Mouse (Mus musculus) stomach, postnatal 0 days (tissue): ENCODE results near the gene Kdm2b. TPM values are rescaled to one million over a fixed set of nuclear protein-coding genes. Genes with fewer than 3 reads are reported as not detected.

Experiments used
- ATAC-seq: fragments of 200-750 bp; cut with Nextera tagmentation; 2 replicates; pipeline ENCODE4 v1.8.0; 2017; ENCODE audit not compliant: low FRiP score, low TSS enrichment
- DNase-seq: peaks from one replicate; pipeline ENCODE4 v3.0.0-alpha.2; 2016; ENCODE audit warnings: low spot score
- H3K27ac ChIP-seq: fragments of 300-500 bp; sonication (generic); replicated peaks from 2 replicates; pipeline ENCODE4 v1.5.1; 2014; ENCODE audit warnings: mild to moderate bottlenecking, control low read depth
- H3K27me3 ChIP-seq: fragments of 300-500 bp; sonication (generic); 2 replicates; pipeline ENCODE4 v1.6.1; 2014; ENCODE audit warnings: low read length; ENCODE audit not compliant: control insufficient read depth, insufficient read depth
- H3K36me3 ChIP-seq: fragments of 300-500 bp; sonication (generic); 2 replicates; pipeline ENCODE4 v1.6.1; 2014; ENCODE audit warnings: low read length, mixed read lengths; ENCODE audit not compliant: control insufficient read depth, insufficient read depth
- H3K4me1 ChIP-seq: fragments of 300-500 bp; sonication (generic); replicated peaks from 2 replicates; pipeline ENCODE4 v1.6.1; 2014; ENCODE audit warnings: antibody characterized with exemption; ENCODE audit not compliant: control insufficient read depth, insufficient read depth
- H3K4me2 ChIP-seq: fragments of 300-500 bp; sonication (generic); replicated peaks from 2 replicates; pipeline ENCODE4 v1.6.1; 2014; ENCODE audit warnings: low read depth, mild to moderate bottlenecking, control low read depth, moderate library complexity
- H3K4me3 ChIP-seq: fragments of 300-500 bp; sonication (generic); 2 replicates; pipeline ENCODE4 v1.5.1; 2014; ENCODE audit warnings: low read depth, low read length, control low read depth
- H3K9ac ChIP-seq: fragments of 300-500 bp; sonication (generic); 2 replicates; pipeline ENCODE4 v1.6.1; 2014; ENCODE audit warnings: mild to moderate bottlenecking, low read length, control low read depth, mixed read lengths
- H3K9me3 ChIP-seq: fragments of 300-500 bp; sonication (generic); 2 replicates; pipeline ENCODE4 v1.6.1; 2016; ENCODE audit warnings: low read length; ENCODE audit not compliant: control insufficient read depth
- CTCF ChIP-seq: IDR thresholded peaks from 2 replicates; pipeline ENCODE4 v1.5.1; 2016; ENCODE audit warnings: antibody characterized with exemption, low read depth, mild to moderate bottlenecking, moderate library complexity
- EP300 ChIP-seq: optimal IDR thresholded peaks from 2 replicates; pipeline ENCODE3; 2016; ENCODE audit warnings: antibody characterized with exemption
- WGBS: fragments of 180-500 bp; shearing (Covaris S2); extraction: QIAGEN DNeasy Blood & Tissue Kit; methylation state at CpG from one replicate; pipeline ENCODE4 v1.1.7; 2014; 5-methylcytosine and 5-hydroxymethylcytosine counted together
- polyA plus RNA-seq: library from polyadenylated mRNA; unstranded; fragments of >200 nt; fragmentation: Nextera tagmentation; extraction: Ambion mirVana; gene quantifications from 2 replicates; pipeline ENCODE4 v1.2.1, GENCODE M21; 2015

Gene Kdm2b
- polyA plus RNA-seq, 1 experiment from 2014 or later = 15.5 TPM

DNA sequence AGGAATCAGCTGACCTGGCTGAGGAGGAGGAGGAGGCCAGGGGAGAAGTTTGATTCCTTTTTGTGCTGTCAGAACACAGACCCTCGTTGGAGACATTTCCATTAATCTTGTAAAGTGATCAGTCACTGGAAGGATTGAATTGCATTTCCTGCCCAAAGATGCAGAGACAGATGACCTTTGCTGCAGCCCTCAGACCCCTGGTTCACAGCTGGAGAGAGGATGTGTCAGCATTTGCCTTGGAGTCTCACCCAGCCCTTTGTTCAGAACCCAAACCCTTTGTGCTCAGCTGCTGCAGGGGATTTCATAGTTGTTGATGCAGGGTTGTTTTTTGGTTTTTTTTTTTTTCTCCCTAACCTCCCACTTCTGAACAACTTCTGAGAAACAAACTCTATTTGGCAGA is 5.3 kb upstream of the Kdm2b start:
- Histone ChIP-seq H3K4me3 (no peak overlapping the region), H3K27ac (no peak overlapping the region), H3K27me3 (no peaks in the 10 kb centered on the region), H3K36me3 (no peaks in the 10 kb centered on the region), H3K9me3 (no peaks in the 10 kb centered on the region), H3K9ac (no peak overlapping the region), H3K4me2 (0 out of 2 replicates have a peak overlapping the region, but pooled peaks have one; percentile 40), H3K4me1 (no peaks in the 10 kb centered on the region; the same call in 1 of the 2 replicates)
- TF ChIP-seq CTCF = no peak
- no peak for TF ChIP-seq EP300
- WGBS = 11% methylated on average over 1 of the region's 1 CpGs
- no peak for ATAC-seq
- no peak for DNase-seq

DNA sequence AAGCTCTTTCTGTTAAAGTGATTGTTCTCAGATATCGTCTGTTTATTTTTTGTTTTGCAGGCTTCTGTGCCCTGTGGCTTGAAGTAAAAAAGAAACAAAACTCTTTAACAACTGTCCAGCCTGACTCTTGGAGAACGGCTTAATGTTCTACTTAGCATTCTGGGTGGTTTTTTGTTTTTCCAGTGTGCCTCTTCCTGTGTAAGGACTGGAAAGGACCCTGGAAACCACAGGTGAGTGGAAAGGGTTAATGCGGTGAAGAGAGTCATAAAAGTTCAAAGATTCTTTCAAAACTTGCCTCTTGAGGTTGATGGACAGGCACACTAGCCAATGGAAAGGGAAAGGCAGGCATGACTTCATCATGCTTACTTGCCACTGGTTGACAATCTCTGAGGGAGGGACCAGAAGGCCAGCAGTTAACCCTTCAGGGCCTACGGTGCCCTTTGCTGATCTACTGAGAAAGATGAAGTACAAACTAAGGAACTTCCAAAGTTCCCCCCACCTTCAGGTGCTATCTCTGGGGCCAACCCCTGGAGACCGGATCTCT is 4.8 kb upstream of the Kdm2b start:
- Histone ChIP-seq H3K9me3 (no peaks in the 10 kb centered on the region), H3K27me3 (no peaks in the 10 kb centered on the region), H3K4me3 (0 out of 2 replicates have a peak overlapping the region, but pooled peaks have one; percentile 8), H3K9ac (no peak overlapping the region), H3K36me3 (no peaks in the 10 kb centered on the region), H3K4me1 (no peaks in the 10 kb centered on the region; the same call in 1 of the 2 replicates), H3K27ac (no peak overlapping the region), H3K4me2 (peak overlapping the region; percentile 40)
- ATAC-seq (peak; percentile 93), DNase-seq (peak; percentile 91)
- 6% methylated on average over 5 of the region's 5 CpGs for WGBS
- TF ChIP-seq CTCF (no peak), EP300 (no peak)

DNA sequence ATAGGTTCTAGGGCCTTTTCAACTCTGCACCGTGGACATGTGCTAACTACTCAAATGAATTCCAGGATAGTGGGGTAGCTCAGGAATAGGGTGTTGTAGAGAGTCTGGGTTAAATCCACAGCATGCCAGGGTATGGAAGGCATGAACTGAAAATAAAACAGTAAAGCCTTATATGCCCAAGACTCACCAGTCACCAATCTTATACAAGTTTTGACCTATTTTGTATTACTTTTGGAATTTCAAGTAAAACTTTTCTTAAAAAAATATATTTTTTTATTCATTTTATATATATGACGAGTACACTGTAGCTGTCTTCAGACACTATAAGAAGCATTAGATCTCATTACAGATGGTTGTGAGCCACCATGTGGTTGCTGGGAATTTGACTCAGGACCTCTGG is 4.2 kb upstream of the Kdm2b start:
- H3K36me3 ChIP-seq = no peaks in the 10 kb centered on the region
- TF ChIP-seq CTCF (peak; percentile 3; the same call in 1 of the 2 replicates), EP300 (no peak)
- no peak for DNase-seq
- H3K4me1 ChIP-seq = no peaks in the 10 kb centered on the region; the same call in 1 of the 2 replicates
- no peak overlapping the region for H3K4me3 ChIP-seq
- H3K27ac ChIP-seq = no peak overlapping the region
- no peak overlapping the region for H3K4me2 ChIP-seq
- no peaks in the 10 kb centered on the region for H3K27me3 ChIP-seq
- no peaks in the 10 kb centered on the region for H3K9me3 ChIP-seq
- no peak for ATAC-seq
- H3K9ac ChIP-seq = no peak overlapping the region
- 44% methylated on average over 2 of the region's 2 CpGs for WGBS

DNA sequence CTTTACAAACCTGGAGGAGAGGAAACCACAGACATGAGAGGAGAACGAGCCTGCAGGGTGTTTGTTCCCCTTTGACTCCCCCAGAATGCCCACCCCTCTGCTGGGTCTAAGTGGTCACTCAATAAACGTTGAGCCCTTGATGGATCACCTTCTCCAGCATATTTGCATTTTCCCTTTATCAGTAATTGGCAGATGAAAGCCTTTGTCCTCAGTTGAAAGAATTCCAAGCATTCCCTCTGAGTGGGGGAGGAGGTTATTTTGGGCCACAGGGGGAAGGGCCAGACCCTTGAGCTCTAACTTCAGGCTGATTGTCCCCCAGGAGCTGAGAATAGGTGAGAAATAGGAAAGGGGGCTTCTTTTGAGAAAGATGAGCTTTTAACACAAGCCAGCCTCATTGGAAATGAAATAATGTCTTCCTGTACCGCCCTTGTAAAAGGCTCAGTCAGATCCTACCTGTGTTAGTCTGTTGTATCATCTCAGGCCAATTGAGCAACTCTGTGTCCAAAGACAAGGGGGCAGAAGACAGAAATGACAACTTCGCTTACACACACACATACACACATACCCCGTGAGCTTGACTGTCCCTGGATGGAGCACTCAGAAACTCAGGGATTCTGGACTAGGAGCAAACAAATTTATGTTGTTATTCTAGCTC is 1.9 kb upstream of the Kdm2b start:
- no peak overlapping the region for H3K4me2 ChIP-seq
- H3K4me3 ChIP-seq = no peak overlapping the region
- DNase-seq = no peak
- no peak for TF ChIP-seq EP300
- TF ChIP-seq CTCF = no peak
- H3K27ac ChIP-seq = no peak overlapping the region
- no peaks in the 10 kb centered on the region for H3K9me3 ChIP-seq
- no peaks in the 10 kb centered on the region for H3K27me3 ChIP-seq
- no peak for ATAC-seq
- no peaks in the 10 kb centered on the region for H3K36me3 ChIP-seq
- WGBS = 55% methylated on average over 5 of the region's 5 CpGs
- H3K4me1 ChIP-seq = peaks cover 4% of the 10 kb centered on the region; the same call in 1 of the 2 replicates
- H3K9ac ChIP-seq = no peak overlapping the region

DNA sequence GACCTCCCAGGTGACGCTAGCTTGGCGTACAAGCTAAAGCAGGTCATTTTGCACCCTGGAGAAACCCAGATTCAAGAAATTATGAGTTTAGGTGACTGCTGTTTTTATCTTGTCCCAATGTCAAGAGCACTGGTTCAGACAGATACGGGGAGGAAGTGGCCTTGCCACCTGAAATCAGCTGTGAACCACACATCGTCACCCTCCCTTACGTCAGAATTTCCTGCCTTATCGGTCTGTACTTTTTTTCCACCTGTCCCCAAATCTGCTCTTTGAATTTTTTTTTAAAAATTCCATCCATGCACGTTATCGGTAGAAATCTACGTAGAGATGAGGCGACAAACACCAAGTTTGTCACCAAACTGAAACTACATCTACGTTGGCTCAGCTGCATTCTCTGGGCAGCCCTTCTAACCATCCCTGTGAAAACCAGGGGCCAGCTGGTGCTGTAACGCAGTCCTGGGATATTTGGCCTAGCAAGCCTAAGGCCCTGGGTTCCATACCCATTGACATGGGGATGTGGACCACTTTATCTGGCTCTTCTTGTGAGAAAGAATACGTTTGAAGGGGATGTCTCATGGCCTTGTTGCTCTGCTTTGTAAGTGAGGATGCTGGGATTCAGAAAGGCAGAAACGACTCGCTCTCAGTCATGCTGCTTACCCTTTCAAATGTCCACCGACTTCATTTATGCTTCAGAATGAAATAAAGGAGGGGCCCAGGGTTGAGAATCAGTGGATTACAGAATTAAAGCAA is 963 bp upstream of the Kdm2b start:
- Histone ChIP-seq H3K4me1 (peaks cover 4% of the 10 kb centered on the region; the same call in 1 of the 2 replicates), H3K27ac (no peak overlapping the region), H3K36me3 (no peaks in the 10 kb centered on the region), H3K4me2 (peak overlapping the region; percentile 93; the same call in 1 of the 2 replicates), H3K4me3 (no peak overlapping the region), H3K9ac (no peak overlapping the region), H3K9me3 (no peaks in the 10 kb centered on the region), H3K27me3 (no peaks in the 10 kb centered on the region)
- DNase-seq (no peak), ATAC-seq (no peak)
- TF ChIP-seq EP300 (no peak), CTCF (no peak)
- 50% methylated on average over 16 of the region's 16 CpGs for WGBS

DNA sequence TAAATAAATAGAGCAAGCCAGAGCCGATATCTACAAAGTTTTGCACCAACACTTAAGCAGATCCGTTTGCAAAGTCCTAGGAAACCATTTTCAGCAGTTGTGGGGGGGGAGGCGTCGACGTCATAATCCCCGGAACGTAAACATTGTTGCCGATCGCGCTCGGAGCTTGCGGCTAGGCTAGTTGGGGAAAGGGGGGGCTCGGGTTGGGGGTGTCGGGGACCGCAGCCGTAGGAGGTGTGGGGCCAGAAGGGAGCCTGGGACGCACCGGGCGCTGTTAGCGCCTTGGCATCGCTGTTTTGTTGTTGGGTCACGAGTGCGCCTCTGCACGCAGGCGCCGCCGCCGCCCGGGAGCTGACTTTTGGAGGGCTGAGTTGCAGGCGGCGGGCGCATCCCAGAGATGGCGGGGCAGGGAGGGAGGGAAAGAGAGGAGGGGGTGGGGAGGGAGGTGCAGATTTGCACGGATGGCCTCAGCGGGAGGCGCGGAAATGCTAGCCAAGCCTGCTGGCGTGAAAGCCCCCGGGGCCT is 560 bp downstream of the Kdm2b start:
- Histone ChIP-seq H3K27ac (peak overlapping the region; percentile 56), H3K4me1 (peaks cover 4% of the 10 kb centered on the region; the same call in 1 of the 2 replicates), H3K36me3 (no peaks in the 10 kb centered on the region), H3K9me3 (no peaks in the 10 kb centered on the region), H3K9ac (peak overlapping the region; percentile 63), H3K27me3 (no peaks in the 10 kb centered on the region), H3K4me3 (peak overlapping the region; percentile 65), H3K4me2 (peak overlapping the region; percentile 93)
- peak; percentile 61 for ATAC-seq
- DNase-seq = peak; percentile 77
- no peak for TF ChIP-seq CTCF
- no peak for TF ChIP-seq EP300
- under 1% methylated on average over 35 of the region's 39 CpGs for WGBS
